Mouse (Mus musculus) kidney, adult 2 months (tissue): ENCODE measurements around the gene Zfp526. TPM values are rescaled to one million over a fixed set of nuclear protein-coding genes. Genes with fewer than 3 reads are reported as not detected.

ENCODE experiments used
- DNase-seq: peaks from one replicate; pipeline ENCODE4 v3.0.0; 2021
- H3K27ac ChIP-seq: fragments of 200-500 bp; 2 replicates; pipeline ENCODE4 v1.5.1; 2012; ENCODE audit warnings: low read depth, low read length, control low read depth, inconsistent platforms; ENCODE audit not compliant: insufficient read depth
- H3K27me3 ChIP-seq: fragments of 200-500 bp; replicated peaks from 2 replicates; pipeline ENCODE4 v1.6.1; 2012; ENCODE audit warnings: mild to moderate bottlenecking, moderate library complexity, low read length, inconsistent platforms; ENCODE audit not compliant: control insufficient read depth, insufficient read depth
- H3K36me3 ChIP-seq: fragments of 200-500 bp; 2 replicates; pipeline ENCODE4 v1.6.1; 2012; ENCODE audit warnings: mild to moderate bottlenecking, moderate library complexity, low read length, inconsistent platforms; ENCODE audit not compliant: control insufficient read depth, insufficient read depth
- H3K4me1 ChIP-seq: fragments of 200-500 bp; 2 replicates; pipeline ENCODE4 v1.6.1; 2011; ENCODE audit warnings: low read length; ENCODE audit not compliant: control insufficient read depth, insufficient read depth
- H3K4me3 ChIP-seq: fragments of 200-500 bp; 2 replicates; pipeline ENCODE4 v1.5.1; 2011; ENCODE audit warnings: mild to moderate bottlenecking, low read depth, low read length, control low read depth; ENCODE audit not compliant: insufficient read depth
- CTCF ChIP-seq: fragments of 200-500 bp; conservative IDR thresholded peaks from 2 replicates; pipeline ENCODE4 v1.5.1; 2011; ENCODE audit warnings: low read depth, mild to moderate bottlenecking, control low read depth, low read length, moderate library complexity, mixed read lengths; ENCODE audit not compliant: insufficient read depth, insufficient read length
- POLR2A ChIP-seq: fragments of 200-500 bp; IDR thresholded peaks from one replicate; pipeline ENCODE4 v1.6.1; 2011; ENCODE audit warnings: low read depth, low read length, control low read depth
- WGBS: fragments of 180-500 bp; shearing (Covaris S2); methylation state at CpG from one replicate; pipeline ENCODE4 v1.1.7; 2018; 5-methylcytosine and 5-hydroxymethylcytosine counted together
- polyA plus RNA-seq: library from polyadenylated mRNA; depleted of rRNA; stranded (reverse); fragments of >200 nt; gene quantifications from 2 replicates; pipeline ENCODE4 v1.2.3, GENCODE M21; 2012

Gene Zfp526
- polyA plus RNA-seq, 1 experiment = 8.9 TPM

GRCm38 (mm10) chr7:25220457-25221101 is 646 bp upstream of the Zfp526 start, which contains the start of gene Dedd2:
Dedd2 (minus strand) TSS chr7:25220615.
- peak within 1 kb of the TSS; percentile 76 for H3K27ac ChIP-seq
- H3K4me3 ChIP-seq = peak within 1 kb of the TSS; percentile 88
- H3K4me1 ChIP-seq = peaks cover 13% of the 10 kb centered on the region
- no peaks in the 10 kb centered on the region for H3K27me3 ChIP-seq
- TF ChIP-seq CTCF (no peak), POLR2A (no peak)
- peak; percentile 63 for DNase-seq
- H3K36me3 ChIP-seq = no peaks in the 10 kb centered on the region
- WGBS = 2% methylated on average over 20 of the region's 20 CpGs

GRCm38 (mm10) chr7:25222275-25222967 is 1.2 kb downstream of the Zfp526 start:
- no peak overlapping the region for H3K27ac ChIP-seq
- DNase-seq = no peak
- TF ChIP-seq POLR2A (no peak), CTCF (no peak)
- H3K36me3 ChIP-seq = no peaks in the 10 kb centered on the region
- H3K27me3 ChIP-seq = no peaks in the 10 kb centered on the region
- H3K4me3 ChIP-seq = no peak overlapping the region
- 82% methylated on average over 10 of the region's 10 CpGs for WGBS
- peaks cover 13% of the 10 kb centered on the region for H3K4me1 ChIP-seq

GRCm38 (mm10) chr7:25227523-25228300 is 6.5 kb downstream of the Zfp526 start:
- DNase-seq = peak; percentile 80
- Histone ChIP-seq H3K27me3 (no peaks in the 10 kb centered on the region), H3K36me3 (no peaks in the 10 kb centered on the region), H3K4me3 (no peak overlapping the region), H3K4me1 (0 out of 2 replicates have a peak, but pooled peaks cover 3% of the 10 kb centered on the region), H3K27ac (no peak overlapping the region)
- TF ChIP-seq POLR2A = no peak
- TF ChIP-seq CTCF = no peak
- 69% methylated on average over 1 of the region's 1 CpGs for WGBS

- Histone ChIP-seq H3K4me1 (0 out of 2 replicates have a peak, but pooled peaks cover 3% of the 10 kb centered on the region), H3K36me3 (no peaks in the 10 kb centered on the region), H3K4me3 (no peak overlapping the region), H3K27ac (no peak overlapping the region), H3K27me3 (no peaks in the 10 kb centered on the region)
- TF ChIP-seq POLR2A = no peak
- TF ChIP-seq CTCF = no peak
- DNase-seq = no peak
- 81% methylated on average over 9 of the region's 9 CpGs for WGBS
Observed at GRCm38 (mm10) chr7:25230690-25231285, 9.6 kb downstream of the Zfp526 start.

GRCm38 (mm10) chr7:25232101-25232648 is 10.9 kb downstream of the Zfp526 start:
- no peak overlapping the region for H3K4me3 ChIP-seq
- DNase-seq = no peak
- 57% methylated on average over 5 of the region's 5 CpGs for WGBS
- H3K36me3 ChIP-seq = no peaks in the 10 kb centered on the region
- no peaks in the 10 kb centered on the region for H3K27me3 ChIP-seq
- H3K27ac ChIP-seq = no peak overlapping the region
- H3K4me1 ChIP-seq = 0 out of 2 replicates have a peak, but pooled peaks cover 7% of the 10 kb centered on the region
- TF ChIP-seq POLR2A (no peak), CTCF (no peak)

GRCm38 (mm10) chr7:25233061-25233460 is 11.8 kb downstream of the Zfp526 start:
- H3K4me1 ChIP-seq = 0 out of 2 replicates have a peak, but pooled peaks cover 4% of the 10 kb centered on the region
- TF ChIP-seq CTCF = no peak
- TF ChIP-seq POLR2A = no peak
- H3K36me3 ChIP-seq = no peaks in the 10 kb centered on the region
- H3K4me3 ChIP-seq = no peak overlapping the region
- no peaks in the 10 kb centered on the region for H3K27me3 ChIP-seq
- WGBS = 67% methylated on average over 2 of the region's 2 CpGs
- no peak for DNase-seq
- H3K27ac ChIP-seq = no peak overlapping the region
